Mouse (Mus musculus): ENCODE measurements at regions not wholly inside any gene's neighbourhood (a gene's known extent, or its start where the extent isn't known, plus 50 kb on each side); places are given as distances from the start of the nearest gene placed in this dataset.

DNA sequence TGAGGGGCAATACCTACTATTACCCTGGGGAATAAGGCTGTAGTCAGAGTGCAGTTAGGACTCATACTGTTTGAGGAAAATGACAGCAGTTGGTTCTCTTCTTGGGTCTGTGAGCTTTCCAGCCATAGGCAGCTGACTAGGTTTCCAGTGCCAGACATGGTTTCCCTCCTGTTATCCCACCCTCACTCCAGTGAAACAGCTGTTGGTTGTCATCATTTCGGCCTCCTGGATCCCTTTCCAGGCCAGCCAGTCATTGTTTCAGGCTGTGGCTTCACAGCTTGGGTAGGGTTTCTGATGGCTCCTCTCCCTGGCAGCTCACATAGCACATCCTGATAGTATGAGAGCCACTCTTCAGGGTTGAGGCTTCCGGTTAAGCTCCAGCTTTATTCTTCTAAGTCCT, 79.9 kb upstream of the Lyplal1 start:
- TF ChIP-seq POLR2A (IDR thresholded peaks at IDR 0.05; ENCODE audit: borderline replicate concordance, low read depth, low read length) (no peak), CTCF (IDR thresholded peaks at IDR 0.05; ENCODE audit: low read depth, low read length) (no peak)
